Mouse (Mus musculus) olfactory bulb, adult 2 months (tissue): Measurements from ENCODE around the gene Sall1.

ENCODE experiments used
- CTCF ChIP-seq: fragments of 200-500 bp; IDR thresholded peaks from 2 replicates; pipeline ENCODE4 v1.5.1; 2012; ENCODE audit warnings: low read depth, mild to moderate bottlenecking, low read length, moderate library complexity; ENCODE audit not compliant: insufficient read depth
- POLR2A ChIP-seq: fragments of 200-500 bp; IDR thresholded peaks from 2 replicates; pipeline ENCODE4 v1.6.1; 2012; ENCODE audit warnings: mild to moderate bottlenecking, low read depth, low read length, moderate library complexity; ENCODE audit not compliant: insufficient read depth

DNA sequence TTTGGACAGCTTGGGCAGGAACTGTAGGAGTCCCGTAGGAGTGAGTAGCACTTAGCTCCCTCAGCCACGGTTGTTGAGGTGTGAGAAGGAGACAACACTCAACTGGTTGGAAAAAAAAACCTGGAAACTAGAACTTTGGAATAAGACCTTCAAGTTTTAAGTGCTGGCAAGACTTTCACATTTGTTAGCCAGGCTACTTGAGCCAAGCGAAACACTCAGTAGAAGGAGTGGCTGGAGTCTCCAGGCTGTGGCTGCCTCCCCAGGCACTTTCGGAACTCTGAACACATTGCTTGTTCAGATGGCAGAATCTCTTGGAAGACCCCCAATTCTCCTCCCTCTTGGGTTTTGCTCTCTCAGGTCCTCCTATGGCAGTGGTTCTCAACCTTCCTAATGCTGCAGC, 26.1 kb downstream of the Sall1 start:
- TF ChIP-seq CTCF, result no peak
- no peak for TF ChIP-seq POLR2A
